Mouse (Mus musculus) spleen, adult 2 months (tissue): ENCODE results near the gene Top1. TPM values are rescaled to one million over a fixed set of nuclear protein-coding genes. Genes with fewer than 3 reads are reported as not detected.
"Not testable (repeated sequence)": the region's sequence is repeated elsewhere in the genome, so short reads cannot be mapped to it uniquely, and the experiment has no call there.

Experiments used
- DNase-seq, 2 experiments: peaks; one replicate each; pipeline versions ENCODE4 v3.0.0 to v3.0.0-alpha.2; 2012 to 2021; ENCODE audit warnings: low spot score in 2 of 2, low read depth in 1 of 2
- H3K27ac ChIP-seq: fragments of 200-500 bp; 2 replicates; pipeline ENCODE4 v1.5.1; 2012; ENCODE audit warnings: low read length, inconsistent platforms; ENCODE audit not compliant: insufficient read depth
- H3K27me3 ChIP-seq: fragments of 200-500 bp; 2 replicates; pipeline ENCODE4 v1.6.1; 2012; ENCODE audit warnings: mild to moderate bottlenecking, moderate library complexity, low read length, inconsistent platforms; ENCODE audit not compliant: control insufficient read depth, insufficient read depth
- H3K36me3 ChIP-seq: fragments of 200-500 bp; 2 replicates; pipeline ENCODE4 v1.6.1; 2012; ENCODE audit warnings: mild to moderate bottlenecking, low read length, inconsistent platforms; ENCODE audit not compliant: control insufficient read depth, insufficient read depth
- H3K4me1 ChIP-seq: fragments of 200-500 bp; 2 replicates; pipeline ENCODE4 v1.6.1; 2011; ENCODE audit warnings: inconsistent platforms; ENCODE audit not compliant: control insufficient read depth, insufficient read depth, insufficient read length
- H3K4me3 ChIP-seq: fragments of 200-500 bp; 2 replicates; pipeline ENCODE4 v1.5.1; 2011; ENCODE audit warnings: mild to moderate bottlenecking, inconsistent platforms; ENCODE audit not compliant: insufficient read depth, insufficient read length; ENCODE audit errors: extremely low read depth
- CTCF ChIP-seq: fragments of 200-500 bp; IDR thresholded peaks from 2 replicates; pipeline ENCODE4 v1.5.1; 2011; ENCODE audit warnings: mild to moderate bottlenecking, inconsistent platforms; ENCODE audit not compliant: insufficient read depth, insufficient read length, insufficient replicate concordance; ENCODE audit errors: extremely low read depth
- POLR2A ChIP-seq: fragments of 200-500 bp; IDR thresholded peaks from 2 replicates; pipeline ENCODE4 v1.6.1; 2011; ENCODE audit warnings: low read depth, low read length, inconsistent platforms
- WGBS: fragments of 180-500 bp; shearing (Covaris S2); methylation state at CpG from one replicate; pipeline ENCODE4 v1.1.7; 2018; 5-methylcytosine and 5-hydroxymethylcytosine counted together
- polyA plus RNA-seq: library from polyadenylated mRNA; depleted of rRNA; stranded (reverse); fragments of >200 nt; gene quantifications from 2 replicates; pipeline ENCODE4 v1.2.3, GENCODE M21; 2012

Top1 gene
- polyA plus RNA-seq, 1 experiment = 9.4 TPM

- WGBS = 94% methylated on average over 2 of the region's 2 CpGs
- TF ChIP-seq CTCF (no peak), POLR2A (no peak)
- no peaks in the 10 kb centered on the region; the same call in 1 of the 2 replicates for H3K4me1 ChIP-seq
Observed at GRCm38 (mm10) chr2:160653218-160653617, 7.5 kb downstream of the Top1 start.

GRCm38 (mm10) chr2:160655561-160655960 is 9.9 kb downstream of the Top1 start:
- WGBS = 100% methylated on average over 1 of the region's 1 CpGs
- H3K4me1 ChIP-seq = no peaks in the 10 kb centered on the region; the same call in 1 of the 2 replicates
- no peak overlapping the region for H3K4me3 ChIP-seq
- DNase-seq = no peak
- no peaks in the 10 kb centered on the region for H3K27me3 ChIP-seq
- TF ChIP-seq POLR2A = no peak
- TF ChIP-seq CTCF = no peak
- H3K27ac ChIP-seq = no peak overlapping the region
- peaks cover 2% of the 10 kb centered on the region; the same call in 1 of the 2 replicates for H3K36me3 ChIP-seq

More at GRCm38 (mm10) chr2:160653218-160653617, 7.5 kb downstream of the Top1 start:
- no peaks in the 10 kb centered on the region for H3K27me3 ChIP-seq
- H3K36me3 ChIP-seq = peaks cover 2% of the 10 kb centered on the region; the same call in 1 of the 2 replicates
- no peak for DNase-seq
- H3K27ac ChIP-seq = no peak overlapping the region
- no peak overlapping the region for H3K4me3 ChIP-seq

GRCm38 (mm10) chr2:160656234-160656633 is 10.5 kb downstream of the Top1 start:
- H3K27me3 ChIP-seq = no peaks in the 10 kb centered on the region
- H3K4me3 ChIP-seq = no peak overlapping the region
- WGBS = 85% methylated on average over 1 of the region's 1 CpGs
- H3K4me1 ChIP-seq = no peaks in the 10 kb centered on the region; the same call in 1 of the 2 replicates
- TF ChIP-seq POLR2A (no peak), CTCF (no peak)
- H3K36me3 ChIP-seq = peaks cover 2% of the 10 kb centered on the region; the same call in 1 of the 2 replicates
- H3K27ac ChIP-seq = no peak overlapping the region
- no peak for DNase-seq

- Histone ChIP-seq H3K27ac (no peak overlapping the region), H3K4me1 (no peaks in the 10 kb centered on the region; the same call in 1 of the 2 replicates), H3K36me3 (peaks cover 2% of the 10 kb centered on the region; the same call in 1 of the 2 replicates), H3K27me3 (no peaks in the 10 kb centered on the region), H3K4me3 (no peak overlapping the region)
- TF ChIP-seq CTCF (no peak), POLR2A (no peak)
- no peak for DNase-seq
- 79% methylated on average over 13 of the region's 13 CpGs for WGBS
Observed at GRCm38 (mm10) chr2:160657801-160658442, 12.2 kb downstream of the Top1 start.

GRCm38 (mm10) chr2:160658811-160659210 is 13.1 kb downstream of the Top1 start:
- no peaks in the 10 kb centered on the region for H3K27me3 ChIP-seq
- DNase-seq = no peak
- no peak overlapping the region for H3K27ac ChIP-seq
- H3K36me3 ChIP-seq = peaks cover 2% of the 10 kb centered on the region; the same call in 1 of the 2 replicates
- TF ChIP-seq CTCF (no peak), POLR2A (no peak)
- H3K4me1 ChIP-seq = no peaks in the 10 kb centered on the region; the same call in 1 of the 2 replicates
- no peak overlapping the region for H3K4me3 ChIP-seq

GRCm38 (mm10) chr2:160664421-160664820 is 18.7 kb downstream of the Top1 start:
- Histone ChIP-seq H3K4me3 (no peak overlapping the region), H3K4me1 (no peaks in the 10 kb centered on the region), H3K27me3 (no peaks in the 10 kb centered on the region), H3K27ac (no peak overlapping the region), H3K36me3 (no peaks in the 10 kb centered on the region; the same call in 1 of the 2 replicates)
- no peak for TF ChIP-seq POLR2A
- TF ChIP-seq CTCF = no peak
- no peak for DNase-seq

- H3K4me3 ChIP-seq, H3K27ac ChIP-seq, DNase-seq, H3K4me1 ChIP-seq, H3K36me3 ChIP-seq, H3K27me3 ChIP-seq: not testable (repeated sequence)
- WGBS = 63% methylated on average over 2 of the region's 2 CpGs
Observed at GRCm38 (mm10) chr2:160664986-160665385, 19.3 kb downstream of the Top1 start.
